Mouse (Mus musculus) stomach, embryonic 16.5 days (tissue): Measurements from ENCODE around the gene Bicdl2. TPM values are rescaled to one million over a fixed set of nuclear protein-coding genes. Genes with fewer than 3 reads are reported as not detected.

Experiments
- ATAC-seq: fragments of 200-750 bp; cut with Nextera tagmentation; 2 replicates; pipeline ENCODE4 v1.8.0; 2017; ENCODE audit warnings: moderate number of reproducible peaks, moderate TSS enrichment; ENCODE audit not compliant: insufficient read depth, low FRiP score
- H3K27ac ChIP-seq: fragments of 300-500 bp; sonication (generic); 2 replicates; pipeline ENCODE4 v1.5.1; 2014; ENCODE audit warnings: low read length
- H3K27me3 ChIP-seq: fragments of 300-500 bp; sonication (generic); 2 replicates; pipeline ENCODE4 v1.6.1; 2014; ENCODE audit warnings: low read length, control low read depth, mixed read lengths; ENCODE audit not compliant: control insufficient read depth, insufficient read depth
- H3K36me3 ChIP-seq: fragments of 300-500 bp; sonication (generic); 2 replicates; pipeline ENCODE4 v1.6.1; 2014; ENCODE audit warnings: low read length; ENCODE audit not compliant: control insufficient read depth, insufficient read depth
- H3K4me1 ChIP-seq: fragments of 300-500 bp; sonication (generic); 2 replicates; pipeline ENCODE4 v1.6.1; 2014; ENCODE audit warnings: low read length, control low read depth, mixed read lengths; ENCODE audit not compliant: control insufficient read depth, insufficient read depth
- H3K4me2 ChIP-seq: fragments of 300-500 bp; sonication (generic); 2 replicates; pipeline ENCODE4 v1.6.1; 2014; ENCODE audit warnings: low read depth, low read length, mixed read lengths
- H3K4me3 ChIP-seq: fragments of 300-500 bp; sonication (generic); replicated peaks from 2 replicates; pipeline ENCODE4 v1.5.1; 2014; ENCODE audit warnings: mild to moderate bottlenecking, low read length
- H3K9ac ChIP-seq: fragments of 300-500 bp; sonication (generic); 2 replicates; pipeline ENCODE4 v1.6.1; 2014; ENCODE audit warnings: low read length
- H3K9me3 ChIP-seq: fragments of 300-500 bp; sonication (generic); replicated peaks from 2 replicates; pipeline ENCODE4 v1.6.1; 2016; ENCODE audit warnings: low read length, control low read depth; ENCODE audit not compliant: control insufficient read depth
- WGBS: fragments of 180-500 bp; shearing (Covaris S2); extraction: QIAGEN DNeasy Blood & Tissue Kit; methylation state at CpG from one replicate; pipeline ENCODE4 v1.1.7; 2014; 5-methylcytosine and 5-hydroxymethylcytosine counted together
- polyA plus RNA-seq: library from polyadenylated mRNA; unstranded; fragments of >200 nt; fragmentation: Nextera tagmentation; extraction: Ambion mirVana; gene quantifications from 2 replicates; pipeline ENCODE4 v1.2.1, GENCODE M21; 2015

Bicdl2 gene
- polyA plus RNA-seq, 1 experiment from 2014 or later: 19.6 TPM

DNA sequence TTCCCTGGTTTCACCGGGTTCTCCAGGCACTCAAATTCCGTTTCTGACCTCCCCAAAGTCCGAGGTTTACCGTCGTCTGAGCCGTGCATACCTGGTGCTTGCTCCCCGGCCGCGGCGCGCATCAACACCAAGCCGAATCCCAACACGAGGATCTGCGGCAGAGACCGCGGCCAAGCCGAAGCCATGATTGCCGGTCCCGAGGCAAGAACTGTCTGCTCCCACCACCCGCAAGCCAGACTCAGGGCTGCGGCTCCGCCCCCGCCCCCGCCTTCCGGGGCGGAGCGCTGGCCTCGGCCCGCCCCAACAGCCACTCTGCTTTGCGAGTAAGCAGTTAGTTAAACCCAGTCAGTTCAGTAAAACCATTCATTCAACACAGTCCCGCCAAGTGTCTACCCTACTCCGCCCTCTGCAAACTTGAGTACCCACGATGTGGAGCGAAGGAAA lies 17.0 kb downstream of the Bicdl2 start, which contains the start of gene Tnfrsf12a:
Gene Tnfrsf12a, minus strand, starts transcription at position 233 of the 444 bp plus-strand sequence.
- Histone ChIP-seq H3K9me3 (no peaks in the 10 kb centered on the region), H3K4me3 (peak within 1 kb of the TSS; percentile 68), H3K4me2 (peak within 1 kb of the TSS; percentile 97), H3K4me1 (peaks cover 44% of the 10 kb centered on the region), H3K36me3 (no peaks in the 10 kb centered on the region), H3K9ac (peak within 1 kb of the TSS; percentile 76), H3K27me3 (peaks cover 22% of the 10 kb centered on the region; the same call in 1 of the 2 replicates), H3K27ac (peak within 1 kb of the TSS; percentile 91)
- peak; percentile 51 for ATAC-seq
- WGBS: under 1% methylated on average over 34 of the region's 34 CpGs

- Histone ChIP-seq H3K9me3 (no peaks in the 10 kb centered on the region), H3K9ac (peak within 1 kb of the TSS; percentile 60), H3K4me3 (peak within 1 kb of the TSS; percentile 44), H3K4me1 (peaks cover 46% of the 10 kb centered on the region), H3K36me3 (no peaks in the 10 kb centered on the region), H3K27ac (peak within 1 kb of the TSS; percentile 34), H3K4me2 (peak within 1 kb of the TSS; percentile 51), H3K27me3 (peaks cover 28% of the 10 kb centered on the region)
- no peak for ATAC-seq
- 3% methylated on average over 38 of the region's 38 CpGs for WGBS
Measured at GRCm38 (mm10) chr17:23679127-23679835, 19.0 kb downstream of the Bicdl2 start, which contains the start of gene Cldn6. TSS of gene Cldn6 (plus strand) at chr17:23679249.

DNA sequence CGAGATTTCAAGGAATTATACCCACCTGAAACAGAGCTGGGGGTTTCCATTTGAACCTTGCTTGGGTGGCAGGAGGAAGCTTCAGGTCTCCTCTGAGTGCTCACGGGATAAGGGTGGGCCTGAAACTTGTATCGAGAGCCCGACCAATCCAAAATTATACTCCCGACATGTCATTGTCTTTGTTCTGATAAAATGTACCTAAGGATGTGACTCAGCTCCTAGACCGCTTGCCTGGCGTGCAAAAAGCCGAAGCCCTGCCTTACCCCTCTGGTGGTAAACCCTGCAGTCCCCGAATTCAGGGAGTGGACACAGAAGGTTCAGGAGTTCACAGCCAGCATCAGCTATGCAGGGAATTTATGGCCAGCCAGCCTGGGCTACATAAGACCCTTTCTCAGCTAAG lies 20.0 kb downstream of the Bicdl2 start:
- H3K27me3 ChIP-seq: peaks cover 28% of the 10 kb centered on the region
- peak overlapping the region; percentile 51 for H3K4me2 ChIP-seq
- 0 out of 2 replicates have a peak overlapping the region, but pooled peaks have one; percentile 60 for H3K9ac ChIP-seq
- H3K9me3 ChIP-seq: no peaks in the 10 kb centered on the region
- H3K36me3 ChIP-seq: no peaks in the 10 kb centered on the region
- 0 out of 2 replicates have a peak overlapping the region, but pooled peaks have one; percentile 34 for H3K27ac ChIP-seq
- 59% methylated on average over 9 of the region's 9 CpGs for WGBS
- no peak for ATAC-seq
- peak overlapping the region; percentile 44 for H3K4me3 ChIP-seq
- peaks cover 37% of the 10 kb centered on the region for H3K4me1 ChIP-seq

GRCm38 (mm10) chr17:23681086-23681485 lies 20.8 kb downstream of the Bicdl2 start:
- Histone ChIP-seq H3K4me2 (0 out of 2 replicates have a peak overlapping the region, but pooled peaks have one; percentile 10), H3K4me3 (no peak overlapping the region), H3K9ac (no peak overlapping the region), H3K27ac (peak overlapping the region; percentile 57), H3K4me1 (peaks cover 30% of the 10 kb centered on the region; the same call in 1 of the 2 replicates), H3K36me3 (no peaks in the 10 kb centered on the region), H3K9me3 (no peaks in the 10 kb centered on the region), H3K27me3 (peaks cover 28% of the 10 kb centered on the region)
- WGBS: 46% methylated on average over 10 of the region's 10 CpGs
- 0 out of 2 replicates have a peak, but pooled peaks have one; percentile 26 for ATAC-seq

- H3K27me3 ChIP-seq: peaks cover 28% of the 10 kb centered on the region
- H3K36me3 ChIP-seq: no peaks in the 10 kb centered on the region
- no peak overlapping the region for H3K4me3 ChIP-seq
- H3K27ac ChIP-seq: peak overlapping the region; percentile 57
- H3K9ac ChIP-seq: peak overlapping the region; percentile 32; the same call in 1 of the 2 replicates
- no peak overlapping the region for H3K4me2 ChIP-seq
- peaks cover 24% of the 10 kb centered on the region; the same call in 1 of the 2 replicates for H3K4me1 ChIP-seq
- peak; percentile 16; the same call in 1 of the 2 replicates for ATAC-seq
- 35% methylated on average over 4 of the region's 4 CpGs for WGBS
- no peaks in the 10 kb centered on the region for H3K9me3 ChIP-seq
Measured at GRCm38 (mm10) chr17:23682092-23682491, 21.8 kb downstream of the Bicdl2 start.

DNA sequence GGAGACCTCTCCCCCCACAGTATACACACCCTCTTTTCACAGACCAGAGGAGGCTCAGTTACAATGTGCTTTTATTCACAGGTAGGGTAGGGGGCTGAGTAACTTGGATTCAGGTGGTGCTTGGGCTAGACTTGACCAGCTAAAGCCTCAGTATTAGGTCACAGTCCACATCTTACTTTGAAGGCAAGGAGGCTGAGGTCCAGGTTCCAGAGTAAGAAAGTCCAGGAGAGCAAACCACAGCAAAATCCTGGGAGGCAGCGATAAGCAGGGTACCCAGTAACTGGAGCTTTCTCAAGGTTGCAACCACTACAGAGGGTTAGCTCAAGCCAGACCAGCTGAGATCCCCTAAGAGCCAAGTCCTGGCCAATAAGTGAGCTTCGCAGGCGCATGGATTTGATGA lies 22.2 kb downstream of the Bicdl2 start:
- no peak for ATAC-seq
- H3K36me3 ChIP-seq: no peaks in the 10 kb centered on the region
- H3K4me1 ChIP-seq: peaks cover 24% of the 10 kb centered on the region; the same call in 1 of the 2 replicates
- no peak overlapping the region for H3K4me3 ChIP-seq
- H3K4me2 ChIP-seq: no peak overlapping the region
- H3K9me3 ChIP-seq: no peaks in the 10 kb centered on the region
- H3K9ac ChIP-seq: no peak overlapping the region
- H3K27me3 ChIP-seq: peaks cover 28% of the 10 kb centered on the region
- WGBS: 61% methylated on average over 3 of the region's 3 CpGs
- no peak overlapping the region for H3K27ac ChIP-seq

DNA sequence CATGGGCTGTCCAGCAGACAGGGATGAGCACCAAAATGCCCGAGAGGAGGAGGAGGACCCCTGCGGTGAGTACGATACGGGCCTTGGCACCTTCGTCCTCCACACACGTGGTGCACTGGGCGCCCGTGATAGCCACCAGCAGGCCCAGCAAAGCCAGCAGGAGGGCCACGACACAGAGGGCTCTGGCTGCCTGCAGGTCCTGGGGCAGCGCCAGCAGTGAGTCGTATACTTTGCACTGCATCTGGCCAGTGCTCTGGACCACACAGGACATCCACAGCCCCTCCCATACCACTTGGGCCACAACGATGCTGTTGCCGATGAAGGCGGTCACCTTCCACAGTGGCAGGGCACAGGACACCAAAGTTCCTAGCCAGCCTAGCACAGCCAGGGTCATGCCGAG lies 22.9 kb downstream of the Bicdl2 start:
- peak overlapping the region; percentile 17 for H3K4me2 ChIP-seq
- H3K9ac ChIP-seq: peak overlapping the region; percentile 16; the same call in 1 of the 2 replicates

GRCm38 (mm10) chr17:23683856-23684672 lies 23.8 kb downstream of the Bicdl2 start, which contains the start of gene Cldn9:
TSS of gene Cldn9 (minus strand) at chr17:23684026.
- Histone ChIP-seq H3K27me3 (peaks cover 25% of the 10 kb centered on the region), H3K9me3 (no peaks in the 10 kb centered on the region), H3K36me3 (no peaks in the 10 kb centered on the region), H3K4me3 (no peak within 1 kb of the TSS), H3K27ac (no peak within 1 kb of the TSS), H3K4me1 (peaks cover 20% of the 10 kb centered on the region; the same call in 1 of the 2 replicates), H3K4me2 (peak within 1 kb of the TSS; percentile 17), H3K9ac (peak within 1 kb of the TSS; percentile 16; the same call in 1 of the 2 replicates)
- ATAC-seq: no peak; the same call in 1 of the 2 replicates
- WGBS: 20% methylated on average over 15 of the region's 15 CpGs

More for the DNA sequence above, 22.9 kb downstream of the Bicdl2 start:
- Histone ChIP-seq H3K9me3 (no peaks in the 10 kb centered on the region), H3K36me3 (no peaks in the 10 kb centered on the region), H3K27me3 (peaks cover 28% of the 10 kb centered on the region), H3K4me1 (peaks cover 20% of the 10 kb centered on the region; the same call in 1 of the 2 replicates), H3K4me3 (no peak overlapping the region), H3K27ac (no peak overlapping the region)
- WGBS: 22% methylated on average over 15 of the region's 15 CpGs
- ATAC-seq: no peak
